Mouse (Mus musculus): ENCODE measurements around the gene Sumf2.
"Not testable (repeated sequence)": the region's sequence is repeated elsewhere in the genome, so short reads cannot be mapped to it uniquely, and the experiment has no call there.

Sumf2 gene

GRCm38 (mm10) chr5:129846752-129847557 lies at the start of gene Sumf2:
Sumf2 (plus strand) TSS chr5:129846986.
- DNase-seq (ENCODE audit: low read depth, low spot score), result peak; percentile 98

- DNase-seq (ENCODE audit: low read depth, low spot score), result no peak
Measured at GRCm38 (mm10) chr5:129844848-129845247, 1.9 kb upstream of the Sumf2 start.

GRCm38 (mm10) chr5:129847558-129847820 lies 703 bp downstream of the Sumf2 start:
- DNase-seq (ENCODE audit: low read depth, low spot score), result peak; percentile 17

GRCm38 (mm10) chr5:129855163-129855562 lies 8.4 kb downstream of the Sumf2 start:
- no peak for DNase-seq (ENCODE audit: low read depth, low spot score)

- no peak for DNase-seq (ENCODE audit: low read depth, low spot score)
Measured at GRCm38 (mm10) chr5:129856414-129856813, 9.6 kb downstream of the Sumf2 start.

- DNase-seq (ENCODE audit: low read depth, low spot score), result no peak
Measured at GRCm38 (mm10) chr5:129862325-129862724, 15.5 kb downstream of the Sumf2 start.

- DNase-seq (ENCODE audit: low read depth, low spot score), result peak; percentile 53
Measured at GRCm38 (mm10) chr5:129864467-129864866, 17.7 kb downstream of the Sumf2 start.

GRCm38 (mm10) chr5:129865841-129866240 lies 19.1 kb downstream of the Sumf2 start:
- DNase-seq (ENCODE audit: low read depth, low spot score), result no peak

- DNase-seq (ENCODE audit: low read depth, low spot score), result no peak
Measured at GRCm38 (mm10) chr5:129869238-129869995, 22.6 kb downstream of the Sumf2 start.

GRCm38 (mm10) chr5:129871238-129871637 lies 24.5 kb downstream of the Sumf2 start:
- no peak for DNase-seq (ENCODE audit: low read depth, low spot score)

- DNase-seq (ENCODE audit: low read depth, low spot score), result no peak
Measured at GRCm38 (mm10) chr5:129873942-129874341, 27.2 kb downstream of the Sumf2 start.

- no peak for DNase-seq (ENCODE audit: low read depth, low spot score)
Measured at GRCm38 (mm10) chr5:129875098-129875497, 28.3 kb downstream of the Sumf2 start.

- DNase-seq (ENCODE audit: low read depth, low spot score), result no peak
Measured at GRCm38 (mm10) chr5:129877731-129878455, 31.1 kb downstream of the Sumf2 start.

- DNase-seq (ENCODE audit: low read depth, low spot score), result no peak
Measured at GRCm38 (mm10) chr5:129878946-129879345, 32.2 kb downstream of the Sumf2 start.

- DNase-seq (ENCODE audit: low read depth, low spot score), result no peak
Measured at GRCm38 (mm10) chr5:129879888-129880287, 33.1 kb downstream of the Sumf2 start.

- peak; percentile 29 for DNase-seq (ENCODE audit: low read depth, low spot score)
Measured at GRCm38 (mm10) chr5:129886271-129886670, 39.5 kb downstream of the Sumf2 start.

- peak; percentile 93 for DNase-seq (ENCODE audit: low read depth, low spot score)
Measured at GRCm38 (mm10) chr5:129886911-129887636, 40.3 kb downstream of the Sumf2 start, which contains the start of gene Chchd2. Chchd2 (minus strand) TSS chr5:129887470.

- not testable (repeated sequence) for DNase-seq (ENCODE audit: low read depth, low spot score)
Measured at GRCm38 (mm10) chr5:129890390-129890789, 43.6 kb downstream of the Sumf2 start.

- peak; percentile 93 for DNase-seq (ENCODE audit: low read depth, low spot score)
Measured at GRCm38 (mm10) chr5:129895198-129896088, 48.7 kb downstream of the Sumf2 start, which contains the start of gene Zbed5. Zbed5 (plus strand) TSS chr5:129895723.

GRCm38 (mm10) chr5:129898449-129898848 lies 51.7 kb downstream of the Sumf2 start, which contains the start of gene Phkg1:
Phkg1 (minus strand) TSS chr5:129898549.
- no peak for DNase-seq (ENCODE audit: low read depth, low spot score)

All from CD4-positive, CD25-positive, alpha-beta regulatory T cell, adult 2 months (primary cell).